Mouse (Mus musculus): ENCODE measurements around the gene Derl2.

The Derl2 gene

GRCm38 (mm10) chr11:71019201-71020068, at the start of gene Derl2, which contains the start of gene Mis12:
Derl2 (minus strand) TSS chr11:71019841.
Mis12 (plus strand) TSS chr11:71019611.
- DNase-seq (ENCODE audit: low read depth, low spot score) = peak; percentile 97

GRCm38 (mm10) chr11:71052554-71052953, 32.9 kb upstream of the Derl2 start:
- peak; percentile 43 for DNase-seq (ENCODE audit: low read depth, low spot score)

- DNase-seq (ENCODE audit: low read depth, low spot score) = no peak
These were observed 20.1 kb upstream of the Derl2 start for GRCm38 (mm10) chr11:71039526-71040298.

DNA sequence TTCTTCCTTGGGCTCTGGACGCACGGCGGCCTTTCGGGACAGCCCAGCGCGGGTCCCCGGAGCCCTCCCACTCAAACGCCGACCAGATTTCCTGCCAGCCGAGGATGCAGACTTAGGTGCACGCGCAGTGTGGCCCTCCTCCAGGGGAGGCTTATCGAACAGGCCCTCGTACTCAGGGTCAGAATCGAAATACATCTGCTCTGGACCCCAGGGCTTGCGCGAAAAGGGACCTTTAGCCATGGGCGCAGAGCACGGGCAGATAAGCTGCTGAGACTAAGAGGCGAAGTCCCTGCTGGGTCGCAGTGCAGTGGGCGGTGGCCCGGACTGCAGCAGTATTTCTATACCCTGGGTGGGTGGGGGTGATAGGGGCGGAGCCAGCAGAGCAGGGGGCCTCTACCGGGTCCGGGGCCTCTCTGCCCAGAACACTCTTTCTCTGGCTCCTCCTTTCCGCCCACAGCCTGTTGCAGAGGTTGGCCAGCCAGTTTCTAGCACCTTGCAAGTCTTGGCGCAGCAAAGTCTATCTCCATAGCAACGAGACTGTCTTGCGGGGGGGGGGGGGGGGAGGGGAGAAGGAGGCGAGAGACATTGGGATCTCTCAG, 13.6 kb upstream of the Derl2 start, which contains the start of gene 6330403K07Rik:
Gene 6330403K07Rik, minus strand, starts transcription at position 351 of the 599 bp plus-strand sequence.
- peak; percentile 33 for DNase-seq (ENCODE audit: low read depth, low spot score)

DNA sequence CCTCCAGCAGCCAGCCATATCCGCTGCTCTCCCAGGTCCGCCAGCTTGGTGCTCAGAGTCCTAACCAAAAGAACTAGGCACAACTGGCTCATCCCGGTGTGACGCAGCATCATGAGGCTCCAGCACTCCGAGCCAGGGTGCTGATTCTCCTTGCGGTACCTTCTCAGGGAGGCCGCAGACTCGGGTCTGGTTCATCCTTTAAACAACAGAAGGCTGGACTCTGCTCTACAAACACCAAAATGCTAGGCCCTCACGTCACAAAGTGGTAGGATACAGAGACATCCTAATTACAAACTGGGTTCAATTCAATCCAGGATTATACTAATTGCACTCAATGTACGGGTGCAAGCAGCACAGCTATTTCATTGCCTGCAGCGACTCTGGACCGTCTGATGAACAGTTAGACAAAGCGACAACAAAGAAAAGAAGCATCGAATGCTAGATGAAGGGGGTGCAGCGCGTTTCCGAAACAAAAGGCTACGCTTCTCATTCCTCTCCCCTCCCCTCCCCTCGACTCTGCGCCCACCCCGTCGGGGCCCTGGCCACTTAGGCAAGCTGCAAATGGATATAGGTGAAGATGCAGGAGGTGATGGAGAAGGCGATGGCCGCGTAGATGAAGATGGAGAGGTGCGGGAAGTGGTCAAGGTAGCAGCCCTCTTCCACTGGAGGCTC, 13.0 kb upstream of the Derl2 start:
- peak; percentile 13 for DNase-seq (ENCODE audit: low read depth, low spot score)

GRCm38 (mm10) chr11:71032070-71032469, 12.4 kb upstream of the Derl2 start:
- no peak for DNase-seq (ENCODE audit: low read depth, low spot score)

GRCm38 (mm10) chr11:71029403-71030118, 9.9 kb upstream of the Derl2 start:
- DNase-seq (ENCODE audit: low read depth, low spot score) = no peak

DNA sequence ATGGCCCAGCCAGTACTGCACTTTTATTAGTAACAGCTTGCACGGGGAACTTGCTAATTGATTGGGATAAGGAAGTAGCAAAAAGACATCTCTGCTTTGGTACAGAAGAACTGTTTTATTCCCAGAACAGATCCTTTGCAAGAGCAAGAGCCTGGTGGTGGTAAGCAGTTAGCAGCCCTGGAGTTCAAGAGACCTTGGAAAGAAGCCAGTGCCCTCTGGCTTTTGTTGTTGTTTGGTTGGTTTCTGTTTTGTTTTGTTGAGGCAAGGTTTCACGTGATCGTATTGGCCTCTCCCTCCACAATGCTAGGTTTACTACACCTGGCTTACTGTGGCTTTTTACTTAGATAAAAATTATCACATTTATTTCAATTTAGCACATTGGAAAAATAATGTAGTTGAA, 8.6 kb upstream of the Derl2 start:
- no peak for DNase-seq (ENCODE audit: low read depth, low spot score)

DNA sequence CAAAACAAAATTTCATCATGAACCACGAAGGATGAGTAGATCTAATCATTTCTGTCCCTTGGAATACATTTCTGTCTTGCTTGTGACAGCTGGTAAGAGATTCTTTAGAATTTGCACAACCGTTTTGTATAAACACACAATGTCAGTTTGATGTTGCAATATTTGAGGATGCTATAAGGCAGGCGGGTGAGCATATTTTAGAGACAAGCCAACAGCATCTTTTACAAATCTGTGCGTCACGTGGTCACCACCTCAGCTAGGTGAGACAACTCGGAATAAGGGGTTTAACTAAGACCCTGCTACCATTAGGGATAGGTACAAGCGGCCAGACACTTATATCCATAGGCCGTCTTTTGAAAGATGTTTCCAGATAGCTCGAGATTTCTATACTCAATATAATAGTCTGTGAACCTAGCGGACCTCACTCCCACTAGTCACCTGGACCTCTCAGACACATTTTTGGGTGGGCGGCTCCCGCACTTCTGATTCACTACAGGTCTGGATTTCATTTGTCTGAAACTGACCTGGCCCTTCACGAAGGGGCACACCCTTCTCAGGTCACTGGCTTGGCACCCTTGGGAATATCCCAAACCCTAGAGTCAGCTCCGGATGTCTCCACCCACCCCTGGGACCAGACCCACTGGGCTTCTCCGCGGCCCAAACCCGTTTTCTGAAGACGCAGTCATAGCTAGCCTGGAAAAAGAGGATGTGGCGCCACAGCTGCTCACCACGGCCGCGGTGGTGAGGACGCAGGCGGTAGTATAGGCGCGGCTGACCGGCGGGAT, 1.0 kb downstream of the Derl2 start:
- no peak for DNase-seq (ENCODE audit: low read depth, low spot score)

GRCm38 (mm10) chr11:71017051-71017450, 2.6 kb downstream of the Derl2 start:
- no peak for DNase-seq (ENCODE audit: low read depth, low spot score)

GRCm38 (mm10) chr11:71012743-71013142, 6.9 kb downstream of the Derl2 start:
- no peak for DNase-seq (ENCODE audit: low read depth, low spot score)

- no peak for DNase-seq (ENCODE audit: low read depth, low spot score)
These were observed 11.3 kb downstream of the Derl2 start for GRCm38 (mm10) chr11:71008321-71008720.

GRCm38 (mm10) chr11:71007831-71008230, 11.8 kb downstream of the Derl2 start:
- no peak for DNase-seq (ENCODE audit: low read depth, low spot score)

DNA sequence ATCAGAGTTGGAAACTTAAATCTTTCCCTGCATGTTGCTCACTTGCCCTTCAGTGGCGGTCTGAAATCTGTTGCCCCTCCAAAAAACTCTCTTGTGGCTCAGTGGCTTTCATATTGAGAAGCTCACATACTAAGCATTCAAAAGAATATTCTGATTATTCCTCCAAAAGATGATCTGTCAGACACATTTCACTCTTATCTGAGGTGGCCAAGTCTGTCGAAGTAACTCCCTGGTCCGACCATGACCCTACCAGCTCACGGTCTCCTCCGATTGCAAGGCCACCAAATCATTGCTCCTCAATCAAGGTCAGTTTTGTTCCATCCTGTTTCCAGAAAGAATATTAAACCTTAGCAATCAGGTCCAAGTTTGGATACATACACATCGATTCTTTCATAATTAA, 12.6 kb downstream of the Derl2 start:
- no peak for DNase-seq (ENCODE audit: low read depth, low spot score)

DNA sequence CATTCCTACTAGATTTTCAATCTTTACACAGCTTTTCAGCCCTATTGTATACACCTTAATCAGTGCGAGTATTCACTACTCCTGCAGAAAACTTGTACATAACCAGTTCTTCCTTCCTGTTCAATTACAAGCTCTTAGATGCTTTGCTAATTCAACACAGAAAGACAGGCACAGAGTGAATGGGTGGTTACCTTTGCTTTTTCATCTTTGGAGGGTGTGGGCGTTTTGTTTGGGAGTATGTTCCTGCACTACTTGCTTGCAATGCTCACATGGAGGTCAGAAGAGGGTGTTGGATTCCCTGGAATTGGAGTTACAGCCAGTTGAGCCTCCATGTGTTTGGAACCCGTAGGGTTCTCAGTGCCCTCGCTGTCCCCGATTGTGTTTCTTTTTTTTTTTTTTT, 14.6 kb downstream of the Derl2 start:
- DNase-seq (ENCODE audit: low read depth, low spot score) = no peak

- peak; percentile 96 for DNase-seq (ENCODE audit: low read depth, low spot score)
These were observed 15.3 kb downstream of the Derl2 start, which contains the start of gene Dhx33 for GRCm38 (mm10) chr11:71004316-71004773. Dhx33 (minus strand) TSS chr11:71004437.

- no peak for DNase-seq (ENCODE audit: low read depth, low spot score)
These were observed 15.9 kb downstream of the Derl2 start for GRCm38 (mm10) chr11:71003611-71004315.

DNA sequence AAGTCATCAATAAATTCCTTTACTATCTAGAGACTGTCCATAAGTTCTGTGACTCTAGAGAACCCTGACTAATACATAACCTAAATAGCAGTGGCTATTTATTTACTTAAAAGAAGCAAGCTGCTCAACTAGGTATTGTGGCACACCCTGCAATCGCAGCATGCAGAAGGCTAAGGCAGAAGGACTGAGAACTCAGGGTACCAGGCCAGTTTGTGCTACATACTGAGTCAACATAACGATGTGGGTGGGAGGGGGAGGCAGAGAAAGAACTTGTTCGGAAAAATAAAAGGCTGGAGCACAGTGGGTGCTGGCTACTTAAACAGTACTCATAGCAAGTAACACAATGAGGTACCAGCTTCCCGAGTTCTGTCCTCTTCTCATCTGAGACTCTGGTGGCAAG, 18.5 kb downstream of the Derl2 start:
- DNase-seq (ENCODE audit: low read depth, low spot score) = no peak

GRCm38 (mm10) chr11:70982557-70983228, 36.9 kb downstream of the Derl2 start, which contains the start of gene C1qbp:
C1qbp (minus strand) TSS chr11:70983026.
- DNase-seq (ENCODE audit: low read depth, low spot score) = peak; percentile 85
